Mouse (Mus musculus) yolk sac, embryonic 10.5 days (tissue): ENCODE measurements around the gene Il1rap.

Experiments used
- DNase-seq: peaks from one replicate; pipeline ENCODE4 v3.0.0-alpha.2; 2017; ENCODE audit warnings: low spot score

Il1rap gene

GRCm38 (mm10) chr16:26581048-26581912 is at the start of gene Il1rap:
Il1rap (plus strand) TSS chr16:26581704.
- DNase-seq = peak; percentile 85

- DNase-seq = no peak
Measured at GRCm38 (mm10) chr16:26532287-26532686, 49.2 kb upstream of the Il1rap start.

GRCm38 (mm10) chr16:26546170-26546878 is 35.2 kb upstream of the Il1rap start:
- DNase-seq = no peak

GRCm38 (mm10) chr16:26546879-26547206 is 34.7 kb upstream of the Il1rap start:
- no peak for DNase-seq

- no peak for DNase-seq
Measured at GRCm38 (mm10) chr16:26549221-26549620, 32.3 kb upstream of the Il1rap start.

- no peak for DNase-seq
Measured at GRCm38 (mm10) chr16:26552234-26552633, 29.3 kb upstream of the Il1rap start.

GRCm38 (mm10) chr16:26558797-26559196 is 22.7 kb upstream of the Il1rap start:
- no peak for DNase-seq

- no peak for DNase-seq
Measured at GRCm38 (mm10) chr16:26561743-26562142, 19.8 kb upstream of the Il1rap start.

GRCm38 (mm10) chr16:26562771-26563170 is 18.7 kb upstream of the Il1rap start:
- DNase-seq = no peak

- no peak for DNase-seq
Measured at GRCm38 (mm10) chr16:26569387-26569978, 12.0 kb upstream of the Il1rap start.

- no peak for DNase-seq
Measured at GRCm38 (mm10) chr16:26571836-26572235, 9.7 kb upstream of the Il1rap start.

- DNase-seq = no peak
Measured at GRCm38 (mm10) chr16:26574173-26574572, 7.3 kb upstream of the Il1rap start.

- no peak for DNase-seq
Measured at GRCm38 (mm10) chr16:26581913-26582376, 441 bp downstream of the Il1rap start.

GRCm38 (mm10) chr16:26585806-26586205 is 4.3 kb downstream of the Il1rap start:
- DNase-seq = no peak

- DNase-seq = no peak
Measured at GRCm38 (mm10) chr16:26590897-26591570, 9.5 kb downstream of the Il1rap start.

- no peak for DNase-seq
Measured at GRCm38 (mm10) chr16:26596440-26596839, 14.9 kb downstream of the Il1rap start.

- no peak for DNase-seq
Measured at GRCm38 (mm10) chr16:26597307-26597706, 15.8 kb downstream of the Il1rap start.

- no peak for DNase-seq
Measured at GRCm38 (mm10) chr16:26598591-26598990, 17.1 kb downstream of the Il1rap start.

- no peak for DNase-seq
Measured at GRCm38 (mm10) chr16:26601482-26601881, 20.0 kb downstream of the Il1rap start.

- no peak for DNase-seq
Measured at GRCm38 (mm10) chr16:26604621-26605020, 23.1 kb downstream of the Il1rap start.

GRCm38 (mm10) chr16:26608003-26608402 is 26.5 kb downstream of the Il1rap start:
- no peak for DNase-seq

- no peak for DNase-seq
Measured at GRCm38 (mm10) chr16:26610508-26610907, 29.0 kb downstream of the Il1rap start.
